Mouse (Mus musculus): Measurements from ENCODE around the gene Igfn1.

The Igfn1 gene

DNA sequence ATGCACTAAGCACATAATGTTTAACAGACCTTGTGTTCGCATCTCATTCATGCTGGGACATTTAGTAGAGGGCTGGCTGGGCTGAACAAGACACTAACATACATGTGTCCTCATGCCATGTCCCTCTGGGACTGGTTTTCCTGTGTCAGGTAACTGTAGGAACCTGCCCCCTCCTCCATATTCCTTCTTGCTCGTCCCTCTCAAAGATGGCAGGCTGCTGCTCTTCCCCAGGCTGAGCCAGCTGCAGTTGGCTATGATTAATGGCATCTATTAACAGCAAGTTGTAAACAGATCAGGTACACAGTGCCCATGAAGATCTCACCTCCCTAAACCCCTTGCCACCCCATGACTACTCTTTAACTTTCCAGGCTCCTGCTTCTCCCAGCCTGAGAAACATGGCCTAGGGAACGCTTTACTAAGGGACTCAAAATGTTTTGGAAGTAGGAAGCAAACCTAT, at the start of gene Igfn1:
Gene Igfn1 (minus strand): TSS at position 51 of the 457 bp plus-strand sequence.
- no peak for DNase-seq (ENCODE audit: low spot score in 2 of 2)

DNA sequence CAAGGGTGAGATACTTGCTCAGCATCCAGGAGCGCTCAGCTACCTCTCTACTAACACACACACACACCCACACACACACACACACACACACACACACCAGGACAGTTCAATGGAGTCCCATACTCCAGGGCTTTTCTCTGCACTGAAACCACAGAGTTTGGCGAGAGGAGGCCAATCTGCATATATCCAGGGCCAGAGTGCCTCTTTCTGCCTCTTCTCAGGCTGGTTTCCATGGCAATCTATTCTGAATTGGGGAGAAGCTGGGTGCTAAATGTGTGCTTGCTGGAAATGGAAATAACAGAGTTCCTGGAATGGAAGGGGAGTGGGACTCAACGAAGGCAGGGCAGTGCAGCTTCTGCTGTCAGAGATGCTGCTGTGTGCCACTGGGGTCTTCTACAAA, 49.6 kb upstream of the Igfn1 start:
- no peak for DNase-seq (ENCODE audit: low spot score in 2 of 2)

DNA sequence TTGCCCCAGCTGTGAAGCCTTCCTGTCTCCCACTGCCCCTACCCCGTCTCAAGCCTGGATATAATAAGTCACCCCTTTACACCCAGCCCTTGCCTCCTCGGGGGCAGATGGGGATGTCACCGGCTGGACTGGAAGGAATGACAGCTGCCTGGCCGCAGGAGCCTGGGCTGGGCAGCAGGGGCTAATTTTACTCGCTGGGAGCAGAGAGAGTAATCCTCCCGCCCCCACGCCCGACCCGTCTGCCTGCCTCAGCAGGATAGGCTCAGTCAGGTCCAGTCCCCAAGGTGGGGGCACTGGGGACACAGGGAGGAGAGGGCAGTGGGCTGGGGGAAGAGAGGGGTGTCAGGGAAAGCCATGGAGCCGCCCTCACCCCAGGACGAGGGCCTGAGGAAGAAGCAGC, 46.4 kb upstream of the Igfn1 start, which contains the start of gene Cacna1s:
Gene Cacna1s (plus strand): TSS at position 204 of the 400 bp plus-strand sequence.
- no peak for DNase-seq (ENCODE audit: low spot score in 2 of 2)

DNA sequence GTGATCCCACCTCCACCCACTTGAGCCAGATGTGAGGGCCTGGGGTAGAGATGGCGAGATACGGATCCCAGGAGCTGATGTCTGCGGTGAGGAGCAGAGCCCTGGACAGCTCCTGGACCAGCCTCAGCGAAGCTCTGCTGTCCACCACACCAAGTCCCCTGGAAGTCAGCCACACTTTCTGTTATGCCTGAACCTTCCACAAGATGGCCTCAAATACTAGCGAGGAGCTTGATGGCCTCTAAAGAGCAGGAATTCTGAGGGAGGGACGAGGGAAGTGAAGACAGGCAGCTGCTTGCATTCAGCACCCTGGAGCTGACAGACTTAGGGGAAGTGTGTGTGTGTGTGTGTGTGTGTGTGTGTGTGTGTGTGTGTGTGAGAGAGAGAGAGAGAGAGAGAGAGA, 45.3 kb upstream of the Igfn1 start:
- DNase-seq (ENCODE audit: low spot score in 2 of 2), result no peak

DNA sequence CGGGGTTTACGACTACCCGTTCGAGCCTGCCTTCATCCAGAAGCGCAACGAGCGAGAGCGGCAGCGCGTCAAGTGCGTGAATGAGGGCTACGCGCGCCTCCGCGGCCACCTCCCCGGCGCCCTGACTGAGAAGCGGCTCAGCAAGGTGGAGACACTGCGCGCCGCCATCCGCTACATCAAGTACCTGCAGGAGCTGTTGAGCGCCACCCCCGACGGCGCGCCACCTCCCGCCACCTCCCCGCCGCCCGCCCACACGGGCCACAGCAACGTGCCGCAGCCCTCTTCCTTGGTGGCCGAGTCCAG, 44.8 kb upstream of the Igfn1 start:
- no peak for DNase-seq (ENCODE audit: low spot score in 2 of 2)

DNA sequence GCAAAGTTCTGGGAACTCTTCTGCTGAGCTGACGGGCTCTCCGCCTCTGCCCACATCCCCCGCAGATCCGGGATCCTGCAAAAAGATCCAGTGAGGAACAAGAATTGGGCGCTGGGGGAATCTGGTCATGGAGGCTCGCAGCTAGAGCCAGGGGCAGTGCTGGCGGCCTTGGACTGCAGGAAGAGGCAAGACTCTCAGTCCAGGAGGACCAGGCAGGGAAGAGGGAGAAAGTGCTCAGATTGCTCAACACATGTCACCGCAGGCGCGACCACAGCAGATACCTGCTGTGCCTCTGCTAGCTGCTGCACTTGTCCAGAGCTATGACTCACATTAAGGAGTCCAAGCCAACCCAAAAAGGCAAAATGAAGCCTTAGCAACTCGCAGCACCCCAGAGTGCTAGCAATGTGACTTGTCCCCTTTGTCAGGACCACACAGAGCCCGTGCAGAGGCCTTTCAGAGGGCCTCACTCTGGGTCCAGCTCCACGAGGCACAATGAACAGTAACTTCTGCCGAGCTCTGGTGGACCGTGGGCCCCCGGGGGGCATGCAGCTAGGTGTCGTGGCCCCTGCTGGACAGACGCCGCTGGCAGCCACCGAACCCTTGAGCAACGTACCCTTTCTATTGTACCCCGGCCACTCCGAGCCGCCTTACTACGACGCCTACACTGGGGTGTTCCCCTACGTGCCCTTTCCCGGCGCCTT, 44.3 kb upstream of the Igfn1 start, which contains the start of gene Ascl5:
Gene Ascl5 (plus strand): TSS at position 493 of the 701 bp plus-strand sequence.
- no peak for DNase-seq (ENCODE audit: low spot score in 2 of 2)

- no peak for DNase-seq (ENCODE audit: low spot score in 2 of 2)
Observed at GRCm38 (mm10) chr1:136047894-136048293, 41.8 kb upstream of the Igfn1 start.

DNA sequence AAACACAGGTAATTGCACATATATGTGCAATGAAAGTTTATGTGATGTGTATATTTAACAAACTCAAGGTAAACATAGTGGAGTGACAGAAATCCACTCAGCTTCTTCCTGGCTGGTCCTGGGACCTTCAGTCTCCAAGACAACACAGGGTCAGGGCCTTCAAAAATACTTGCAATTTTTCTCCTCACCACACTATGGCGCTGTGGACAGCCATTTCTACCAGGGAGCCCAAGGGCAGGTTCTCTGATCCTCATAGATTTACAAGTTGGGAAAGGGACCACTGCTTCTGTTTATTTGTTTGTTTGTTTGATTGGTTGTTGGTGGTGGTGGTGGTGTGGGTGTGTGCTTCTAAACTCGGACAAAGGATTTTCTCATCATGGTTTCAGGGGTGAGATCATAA, 41.3 kb upstream of the Igfn1 start:
- DNase-seq (ENCODE audit: low spot score in 2 of 2), result no peak

DNA sequence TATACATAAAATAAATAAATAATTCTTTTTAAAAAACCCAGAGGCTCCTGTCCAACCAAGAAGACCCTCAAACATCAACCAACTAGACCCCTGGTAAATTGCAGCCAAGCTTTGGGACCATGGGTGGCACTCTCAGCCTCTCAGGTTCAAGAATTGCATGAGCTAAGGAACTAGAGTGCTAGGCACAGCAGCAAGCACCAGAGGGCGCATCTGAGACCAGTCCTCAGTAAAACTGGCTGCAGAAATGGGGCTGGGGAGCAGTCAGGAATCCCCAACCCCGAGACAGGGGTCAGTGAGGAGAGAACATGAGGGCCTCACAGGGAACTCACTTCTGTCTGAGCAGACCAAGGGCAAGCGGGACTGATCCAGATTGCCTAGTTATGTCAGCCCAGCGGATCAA, 39.6 kb upstream of the Igfn1 start:
- DNase-seq (ENCODE audit: low spot score in 2 of 2), result peak; percentile 19 to 44

DNA sequence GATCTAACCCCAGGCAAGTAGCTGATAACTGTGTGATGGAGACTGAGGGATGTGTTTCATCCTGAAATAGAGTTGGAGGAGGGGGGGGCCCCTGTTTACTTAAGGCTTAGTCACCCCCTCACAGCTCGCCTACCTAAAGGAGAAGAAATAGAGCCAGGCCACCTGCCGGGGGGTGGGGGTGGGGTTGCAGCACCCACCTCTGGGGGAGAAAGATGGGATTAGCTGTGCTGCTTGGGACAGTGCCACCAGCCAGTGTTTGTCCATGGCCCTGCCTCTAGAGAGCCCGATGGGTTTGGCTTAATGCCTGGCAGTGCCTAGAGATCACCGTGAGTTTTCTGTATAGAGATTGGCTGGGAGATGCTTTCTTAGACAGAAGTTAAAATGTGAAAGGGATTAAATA, 34.7 kb upstream of the Igfn1 start:
- DNase-seq (ENCODE audit: low spot score in 2 of 2), result no peak

- no peak for DNase-seq (ENCODE audit: low spot score in 2 of 2)
Observed at GRCm38 (mm10) chr1:136040452-136040851, 34.3 kb upstream of the Igfn1 start.

GRCm38 (mm10) chr1:136038746-136039538, 32.8 kb upstream of the Igfn1 start:
- no peak for DNase-seq (ENCODE audit: low spot score in 2 of 2)

DNA sequence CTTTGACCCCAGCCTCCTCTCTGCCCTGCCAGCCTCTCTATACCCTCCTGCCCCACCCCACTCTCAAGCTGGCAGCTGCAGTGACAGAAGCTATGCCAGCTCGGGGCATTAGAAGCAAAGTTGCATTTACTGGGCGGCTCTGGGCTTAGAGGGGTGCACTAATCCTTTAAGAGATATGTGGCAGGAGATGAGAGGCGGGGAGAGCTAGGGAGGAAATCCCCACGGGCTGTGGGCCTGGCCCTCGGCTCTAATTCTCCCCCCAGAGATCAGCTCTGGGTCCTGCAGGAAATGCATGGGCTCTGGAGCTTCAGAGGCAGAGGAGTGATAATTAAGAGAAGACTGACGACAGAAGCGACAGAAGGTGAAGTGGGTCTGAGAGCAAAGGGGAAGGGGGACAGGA, 26.8 kb upstream of the Igfn1 start:
- no peak for DNase-seq (ENCODE audit: low spot score in 2 of 2)

- DNase-seq (ENCODE audit: low spot score in 2 of 2), result no peak
Observed at GRCm38 (mm10) chr1:136031697-136032096, 25.6 kb upstream of the Igfn1 start.

DNA sequence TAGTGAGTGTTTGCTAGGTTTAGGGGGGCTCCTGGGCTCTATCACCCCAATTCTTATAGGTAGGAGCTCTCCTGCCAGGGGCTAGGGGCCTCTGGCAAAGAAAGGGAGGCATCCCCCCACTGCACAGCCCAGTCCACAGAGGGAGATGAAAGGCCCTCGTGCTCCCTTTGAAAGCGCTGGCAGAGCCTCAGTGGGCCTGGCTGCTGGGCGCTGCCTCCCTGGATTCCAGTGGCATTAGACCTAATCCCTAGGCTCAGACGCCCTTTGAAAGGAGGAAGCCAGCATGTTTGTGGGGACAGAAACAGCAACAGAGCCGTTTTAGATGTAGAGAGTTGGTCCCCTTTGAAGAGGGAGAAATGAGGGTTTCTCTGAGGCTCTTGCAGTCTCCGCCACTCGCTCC, 24.1 kb upstream of the Igfn1 start:
- no peak for DNase-seq (ENCODE audit: low spot score in 2 of 2)

- DNase-seq (ENCODE audit: low spot score in 2 of 2), result peak; percentile 25 to 31
Observed at GRCm38 (mm10) chr1:136018390-136019189, 12.4 kb upstream of the Igfn1 start.

- peak; percentile 73 to 82 for DNase-seq (ENCODE audit: low spot score in 2 of 2)
Observed at GRCm38 (mm10) chr1:136017907-136018313, 11.8 kb upstream of the Igfn1 start.

DNA sequence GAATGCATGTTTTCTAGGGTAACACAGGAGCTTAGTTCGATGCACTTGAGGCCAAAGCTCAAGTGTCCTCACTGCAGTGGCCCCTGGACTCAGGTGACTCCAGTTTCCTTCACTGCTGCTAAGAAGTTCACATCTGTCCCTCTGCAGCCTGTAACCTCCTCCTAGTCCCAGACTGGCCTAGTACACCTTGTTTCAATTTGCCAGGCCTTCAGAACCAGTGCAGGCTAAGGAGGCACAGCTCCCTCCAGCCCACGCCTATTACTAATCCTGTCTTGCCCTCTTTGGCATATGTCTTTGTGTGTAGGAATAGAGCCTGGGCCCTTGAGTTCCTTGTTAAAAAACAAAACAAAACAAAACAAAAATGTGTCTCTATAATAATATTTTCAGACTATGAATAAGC, 11.2 kb upstream of the Igfn1 start:
- no peak for DNase-seq (ENCODE audit: low spot score in 2 of 2)

GRCm38 (mm10) chr1:136014796-136015502, 8.8 kb upstream of the Igfn1 start:
- DNase-seq (ENCODE audit: low spot score in 2 of 2), result no peak

GRCm38 (mm10) chr1:136013513-136013912, 7.4 kb upstream of the Igfn1 start:
- DNase-seq (ENCODE audit: low spot score in 2 of 2), result no peak

DNA sequence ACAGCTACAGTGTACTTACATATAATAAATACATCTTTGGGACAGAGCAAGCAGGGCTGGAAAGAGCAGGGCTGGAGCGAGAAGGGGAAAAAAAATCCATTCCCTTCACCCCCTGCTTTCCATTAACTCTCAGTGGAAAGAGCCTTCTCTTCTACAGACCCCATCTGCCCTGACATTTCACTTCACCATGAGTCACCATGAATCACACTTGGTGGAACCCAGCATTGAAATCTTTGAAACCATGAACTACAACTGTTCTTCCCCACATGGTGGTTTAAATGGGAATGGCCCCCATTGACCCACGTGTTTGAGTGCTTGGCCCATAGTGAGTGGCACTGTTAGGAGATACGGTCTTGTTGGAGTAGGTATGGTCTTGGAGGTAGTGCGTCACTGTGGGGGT, 4.1 kb upstream of the Igfn1 start:
- no peak for DNase-seq (ENCODE audit: low spot score in 2 of 2)

DNA sequence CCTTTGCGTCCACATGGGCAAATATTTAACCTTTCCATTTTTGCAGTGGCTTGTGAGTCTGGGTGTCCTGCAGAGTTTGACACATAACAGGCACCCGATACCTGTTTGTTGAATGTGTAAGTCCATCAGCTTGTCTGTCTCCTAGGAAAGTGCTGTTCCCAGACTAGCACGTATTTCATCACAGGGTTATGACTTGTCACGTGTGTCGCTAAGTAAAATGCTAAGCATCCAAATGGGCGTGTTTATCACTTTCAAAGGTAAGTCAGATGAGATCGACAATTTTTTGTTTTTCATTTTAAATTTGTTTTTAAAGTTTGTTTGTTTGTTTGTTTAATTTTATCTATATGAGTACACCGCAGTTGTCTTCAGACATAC, 2.0 kb upstream of the Igfn1 start:
- no peak for DNase-seq (ENCODE audit: low spot score in 2 of 2)

Measured in spleen, postnatal 14 days (tissue).